Mouse (Mus musculus) kidney, postnatal 0 days (tissue): ENCODE measurements around the gene Utrn. TPM values are rescaled to one million over a fixed set of nuclear protein-coding genes. Genes with fewer than 3 reads are reported as not detected.

Experiments used
- ATAC-seq: fragments of 200-750 bp; cut with Nextera tagmentation; replicated peaks from 2 replicates; pipeline ENCODE4 v1.8.0; 2017; ENCODE audit warnings: low read depth, moderate number of reproducible peaks, moderate TSS enrichment, moderate library complexity; ENCODE audit not compliant: low FRiP score
- DNase-seq: peaks from one replicate; pipeline ENCODE4 v3.0.0-alpha.2; 2016; ENCODE audit warnings: low spot score
- H3K27ac ChIP-seq: fragments of 300-500 bp; sonication (generic); 2 replicates; pipeline ENCODE4 v1.5.1; 2014; ENCODE audit warnings: mild to moderate bottlenecking
- H3K27me3 ChIP-seq: fragments of 300-500 bp; sonication (generic); 2 replicates; pipeline ENCODE4 v1.6.1; 2014; ENCODE audit warnings: low read length, mixed read lengths; ENCODE audit not compliant: insufficient read depth
- H3K36me3 ChIP-seq: fragments of 300-500 bp; sonication (generic); 2 replicates; pipeline ENCODE4 v1.6.1; 2014; ENCODE audit warnings: low read length, mixed read lengths; ENCODE audit not compliant: insufficient read depth
- H3K4me1 ChIP-seq: fragments of 300-500 bp; sonication (generic); replicated peaks from 2 replicates; pipeline ENCODE4 v1.6.1; 2014; ENCODE audit warnings: antibody characterized with exemption, low read length, mixed read lengths; ENCODE audit not compliant: insufficient read depth
- H3K4me2 ChIP-seq: fragments of 300-500 bp; sonication (generic); 2 replicates; pipeline ENCODE4 v1.6.1; 2014; ENCODE audit warnings: mild to moderate bottlenecking, low read length, moderate library complexity, mixed read lengths
- H3K4me3 ChIP-seq: fragments of 300-500 bp; sonication (generic); replicated peaks from 2 replicates; pipeline ENCODE4 v1.5.1; 2014; ENCODE audit warnings: low read depth, low read length
- H3K9ac ChIP-seq: fragments of 300-500 bp; sonication (generic); 2 replicates; pipeline ENCODE4 v1.6.1; 2014; ENCODE audit warnings: low read depth, low read length
- H3K9me3 ChIP-seq: fragments of 300-500 bp; sonication (generic); replicated peaks from 2 replicates; pipeline ENCODE4 v1.6.1; 2016; ENCODE audit warnings: low read length, inconsistent platforms, mixed read lengths
- CTCF ChIP-seq: IDR thresholded peaks from 2 replicates; pipeline ENCODE4 v1.5.1; 2016; ENCODE audit warnings: antibody characterized with exemption, low read depth, mild to moderate bottlenecking, moderate library complexity
- WGBS: fragments of 180-500 bp; shearing (Covaris S2); extraction: QIAGEN DNeasy Blood & Tissue Kit; methylation state at CpG from one replicate; pipeline ENCODE4 v1.1.7; 2014; 5-methylcytosine and 5-hydroxymethylcytosine counted together
- polyA plus RNA-seq: library from polyadenylated mRNA; unstranded; fragments of >200 nt; fragmentation: Nextera tagmentation; extraction: Ambion mirVana; gene quantifications from 2 replicates; pipeline ENCODE4 v1.2.1, GENCODE M21; 2015

Gene Utrn
- polyA plus RNA-seq, 1 experiment from 2014 or later: 59.0 TPM

- H3K4me3 ChIP-seq: no peak overlapping the region
Measured at GRCm38 (mm10) chr10:12444122-12444521, 425.0 kb downstream of the Utrn start.

GRCm38 (mm10) chr10:12433161-12433560 lies 436.0 kb downstream of the Utrn start:
- no peaks in the 10 kb centered on the region for H3K9me3 ChIP-seq
- no peak overlapping the region for H3K27ac ChIP-seq
- H3K27me3 ChIP-seq: no peaks in the 10 kb centered on the region
- no peak overlapping the region for H3K4me2 ChIP-seq
- no peaks in the 10 kb centered on the region for H3K4me1 ChIP-seq
- H3K4me3 ChIP-seq: no peak overlapping the region
- no peak overlapping the region for H3K9ac ChIP-seq
- no peak for TF ChIP-seq CTCF
- peaks cover 8% of the 10 kb centered on the region; the same call in 1 of the 2 replicates for H3K36me3 ChIP-seq
- DNase-seq (no peak), ATAC-seq (no peak)
- 93% methylated on average over 2 of the region's 2 CpGs for WGBS

More at GRCm38 (mm10) chr10:12444122-12444521, 425.0 kb downstream of the Utrn start:
- DNase-seq (no peak), ATAC-seq (no peak)
- H3K9ac ChIP-seq: no peak overlapping the region
- H3K4me2 ChIP-seq: no peak overlapping the region
- no peak for TF ChIP-seq CTCF
- H3K27ac ChIP-seq: no peak overlapping the region
- H3K36me3 ChIP-seq: peaks cover 26% of the 10 kb centered on the region
- no peaks in the 10 kb centered on the region for H3K4me1 ChIP-seq
- H3K9me3 ChIP-seq: no peaks in the 10 kb centered on the region
- WGBS: 91% methylated on average over 4 of the region's 4 CpGs
- H3K27me3 ChIP-seq: no peaks in the 10 kb centered on the region

GRCm38 (mm10) chr10:12430399-12430798 lies 438.8 kb downstream of the Utrn start:
- Histone ChIP-seq H3K27me3 (no peaks in the 10 kb centered on the region), H3K4me1 (no peaks in the 10 kb centered on the region), H3K9me3 (no peaks in the 10 kb centered on the region), H3K27ac (no peak overlapping the region), H3K9ac (no peak overlapping the region), H3K4me2 (no peak overlapping the region), H3K36me3 (peaks cover 8% of the 10 kb centered on the region; the same call in 1 of the 2 replicates), H3K4me3 (no peak overlapping the region)
- no peak for TF ChIP-seq CTCF
- ATAC-seq (no peak), DNase-seq (no peak)

- Histone ChIP-seq H3K36me3 (peaks cover 6% of the 10 kb centered on the region; the same call in 1 of the 2 replicates), H3K9me3 (no peaks in the 10 kb centered on the region), H3K4me1 (no peaks in the 10 kb centered on the region), H3K9ac (no peak overlapping the region), H3K4me3 (no peak overlapping the region), H3K27ac (no peak overlapping the region), H3K27me3 (no peaks in the 10 kb centered on the region), H3K4me2 (no peak overlapping the region)
- no peak for TF ChIP-seq CTCF
- DNase-seq: no peak
- no peak for ATAC-seq
- WGBS: 88% methylated on average over 8 of the region's 8 CpGs
Measured at GRCm38 (mm10) chr10:12426866-12427265, 442.3 kb downstream of the Utrn start.

- no peaks in the 10 kb centered on the region for H3K4me1 ChIP-seq
- no peak for DNase-seq
- no peak overlapping the region for H3K9ac ChIP-seq
- peaks cover 6% of the 10 kb centered on the region; the same call in 1 of the 2 replicates for H3K36me3 ChIP-seq
- TF ChIP-seq CTCF: no peak
- WGBS: 82% methylated on average over 2 of the region's 2 CpGs
- H3K27ac ChIP-seq: no peak overlapping the region
- no peak for ATAC-seq
- H3K9me3 ChIP-seq: no peaks in the 10 kb centered on the region
- H3K27me3 ChIP-seq: no peaks in the 10 kb centered on the region
- H3K4me3 ChIP-seq: no peak overlapping the region
- H3K4me2 ChIP-seq: no peak overlapping the region
Measured at GRCm38 (mm10) chr10:12424944-12425343, 444.2 kb downstream of the Utrn start.

GRCm38 (mm10) chr10:12423994-12424725 lies 445.0 kb downstream of the Utrn start:
- Histone ChIP-seq H3K4me1 (no peaks in the 10 kb centered on the region), H3K4me2 (no peak overlapping the region), H3K27ac (no peak overlapping the region), H3K36me3 (peaks cover 6% of the 10 kb centered on the region; the same call in 1 of the 2 replicates), H3K9me3 (no peaks in the 10 kb centered on the region), H3K4me3 (no peak overlapping the region), H3K9ac (no peak overlapping the region), H3K27me3 (no peaks in the 10 kb centered on the region)
- DNase-seq: no peak
- ATAC-seq: no peak
- TF ChIP-seq CTCF: no peak
- WGBS: 86% methylated on average over 7 of the region's 7 CpGs
